Mouse (Mus musculus) E14TG2a.4 (cell line): Measurements from ENCODE around the gene 1700006A11Rik.
"Not testable (repeated sequence)": the region's sequence is repeated elsewhere in the genome, so short reads cannot be mapped to it uniquely, and the experiment has no call there.

Experiments used
- H3K27me3 ChIP-seq: 2 replicates; pipeline ENCODE4 v1.6.1; 2014; ENCODE audit warnings: low read length, control low read depth; ENCODE audit not compliant: insufficient read depth
- H3K36me3 ChIP-seq: 2 replicates; pipeline ENCODE4 v1.6.1; 2014; ENCODE audit warnings: low read length, control low read depth; ENCODE audit not compliant: insufficient read depth
- H3K4me1 ChIP-seq: replicated peaks from 2 replicates; pipeline ENCODE4 v1.6.1; 2014; ENCODE audit warnings: low read depth, low read length, control low read depth
- H3K4me3 ChIP-seq: replicated peaks from 2 replicates; pipeline ENCODE4 v1.5.1; 2014; ENCODE audit warnings: mild to moderate bottlenecking, low read length
- H3K9me3 ChIP-seq: 2 replicates; pipeline ENCODE4 v1.6.1; 2014; ENCODE audit warnings: low read length, control low read depth
- CTCF ChIP-seq: conservative IDR thresholded peaks from 2 replicates; pipeline ENCODE4 v1.5.1; 2014; ENCODE audit warnings: low read length
- NANOG ChIP-seq: IDR thresholded peaks from 2 replicates; pipeline ENCODE4 v1.6.1; 2014; ENCODE audit warnings: borderline replicate concordance, low read length, mixed read lengths
- POU5F1 ChIP-seq: IDR thresholded peaks from 2 replicates; pipeline ENCODE4 v1.6.1; 2014; ENCODE audit warnings: low read length, borderline replicate concordance

The 1700006A11Rik gene

DNA sequence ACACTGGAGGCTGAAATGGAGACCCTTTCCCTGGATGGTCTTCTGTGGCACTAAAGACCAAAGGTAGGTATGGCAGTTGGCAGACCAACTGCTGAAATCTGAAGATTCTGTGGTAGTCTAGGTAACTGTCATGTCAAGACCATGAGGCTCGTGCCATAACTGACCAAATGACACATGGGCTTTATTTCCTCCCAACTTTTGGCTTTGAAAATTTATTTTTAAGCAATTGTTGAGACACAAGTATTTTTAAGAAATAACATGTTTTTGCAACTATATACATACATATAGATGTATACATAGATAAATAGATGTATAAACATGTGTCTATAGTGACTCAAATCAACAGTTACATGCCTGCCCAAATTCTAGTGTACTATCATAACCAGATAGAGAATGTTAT is at the start of gene 1700006A11Rik:
Gene 1700006A11Rik (minus strand): TSS at position 101 of the 400 bp plus-strand sequence.
- Histone ChIP-seq H3K27me3 (no peaks in the 10 kb centered on the region), H3K4me1 (peaks cover 6% of the 10 kb centered on the region; the same call in 1 of the 2 replicates), H3K4me3 (no peak within 1 kb of the TSS), H3K9me3 (no peaks in the 10 kb centered on the region), H3K36me3 (no peaks in the 10 kb centered on the region)
- TF ChIP-seq POU5F1 (no peak), CTCF (no peak), NANOG (no peak)

DNA sequence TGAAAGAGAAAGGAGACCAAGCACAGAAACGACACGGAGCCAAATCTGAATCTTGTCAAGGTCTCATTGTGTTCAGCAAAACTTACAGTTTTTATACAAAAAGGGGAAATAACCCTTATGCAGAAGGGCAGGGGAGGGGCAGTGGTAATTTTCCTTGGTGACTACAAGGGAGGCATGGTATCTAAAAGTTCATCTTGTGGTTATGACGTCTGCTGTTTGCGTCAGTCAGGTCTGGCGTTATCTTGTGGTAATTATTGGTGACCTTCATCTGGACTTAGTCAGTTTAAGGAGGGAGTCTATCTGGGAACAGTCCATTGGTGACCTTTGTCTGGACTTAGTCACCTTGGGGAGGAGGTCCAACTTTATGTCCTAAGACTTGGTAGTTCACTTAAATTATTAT is 48.5 kb upstream of the 1700006A11Rik start:
- not testable (repeated sequence) for H3K4me1 ChIP-seq, H3K4me3 ChIP-seq, H3K36me3 ChIP-seq, H3K27me3 ChIP-seq, H3K9me3 ChIP-seq

- Histone ChIP-seq H3K9me3 (no peaks in the 10 kb centered on the region), H3K36me3 (no peaks in the 10 kb centered on the region), H3K4me1 (no peaks in the 10 kb centered on the region), H3K4me3 (no peak overlapping the region), H3K27me3 (no peaks in the 10 kb centered on the region)
- TF ChIP-seq CTCF: no peak
- TF ChIP-seq POU5F1: no peak
- TF ChIP-seq NANOG: no peak
Observed at GRCm38 (mm10) chr3:124466102-124466730, 40.4 kb upstream of the 1700006A11Rik start.

GRCm38 (mm10) chr3:124392201-124392600 is 33.6 kb downstream of the 1700006A11Rik start:
- Histone ChIP-seq H3K4me1 (no peaks in the 10 kb centered on the region), H3K4me3 (no peak overlapping the region), H3K9me3 (no peaks in the 10 kb centered on the region; the same call in 1 of the 2 replicates), H3K27me3 (no peaks in the 10 kb centered on the region), H3K36me3 (no peaks in the 10 kb centered on the region)
- no peak for TF ChIP-seq CTCF
- no peak for TF ChIP-seq NANOG
- TF ChIP-seq POU5F1: no peak

DNA sequence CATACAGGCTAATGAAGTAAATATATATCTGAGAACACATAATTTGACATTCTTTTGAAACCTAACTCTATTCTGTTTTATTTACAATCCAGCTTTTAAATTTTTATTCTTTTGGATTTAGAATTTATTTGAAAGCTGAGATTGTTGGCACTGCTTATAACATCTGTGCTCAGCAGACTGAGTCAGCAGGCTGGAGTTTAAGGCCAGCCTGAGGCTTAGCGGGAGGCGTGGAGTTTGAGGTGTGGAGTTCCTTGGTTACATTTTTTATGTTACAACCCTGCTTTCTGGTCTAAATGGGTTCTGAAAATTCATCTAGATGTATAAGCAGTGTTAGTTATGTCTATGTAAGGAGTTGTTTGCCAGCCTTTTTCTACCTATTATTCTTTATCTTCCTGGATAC is 35.7 kb downstream of the 1700006A11Rik start:
- H3K4me1 ChIP-seq: no peaks in the 10 kb centered on the region
- no peaks in the 10 kb centered on the region for H3K27me3 ChIP-seq
- H3K9me3 ChIP-seq: no peaks in the 10 kb centered on the region; the same call in 1 of the 2 replicates
- no peak overlapping the region for H3K4me3 ChIP-seq
- no peak for TF ChIP-seq POU5F1
- TF ChIP-seq CTCF: no peak
- TF ChIP-seq NANOG: no peak
- H3K36me3 ChIP-seq: no peaks in the 10 kb centered on the region

- no peaks in the 10 kb centered on the region; the same call in 1 of the 2 replicates for H3K9me3 ChIP-seq
- TF ChIP-seq CTCF (no peak), NANOG (no peak), POU5F1 (no peak)
- H3K36me3 ChIP-seq: no peaks in the 10 kb centered on the region
- H3K27me3 ChIP-seq: no peaks in the 10 kb centered on the region
- H3K4me3 ChIP-seq: no peak overlapping the region
- no peaks in the 10 kb centered on the region for H3K4me1 ChIP-seq
Observed at GRCm38 (mm10) chr3:124389650-124390049, 36.2 kb downstream of the 1700006A11Rik start.

DNA sequence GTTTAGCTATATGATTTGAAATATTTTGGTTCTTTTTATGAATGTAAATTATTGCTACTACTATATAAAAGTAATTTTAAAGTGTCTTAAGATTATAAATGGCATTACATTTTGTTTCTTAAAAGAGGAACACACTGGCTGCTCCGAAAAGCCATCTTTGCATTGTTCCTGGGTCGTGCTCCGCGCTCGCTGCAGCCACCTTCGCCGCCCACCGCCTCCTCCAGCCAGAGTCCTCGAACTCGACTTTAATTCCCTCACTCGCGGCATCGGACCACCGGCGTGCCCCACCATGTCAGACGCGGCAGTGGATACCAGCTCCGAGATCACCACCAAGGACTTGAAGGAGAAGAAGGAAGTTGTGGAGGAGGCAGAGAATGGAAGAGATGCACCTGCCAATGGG is 40.5 kb downstream of the 1700006A11Rik start:
- H3K4me1 ChIP-seq, H3K27me3 ChIP-seq, H3K36me3 ChIP-seq, H3K9me3 ChIP-seq, H3K4me3 ChIP-seq: not testable (repeated sequence)

GRCm38 (mm10) chr3:124372031-124372430 is 53.8 kb downstream of the 1700006A11Rik start:
- Histone ChIP-seq H3K36me3 (no peaks in the 10 kb centered on the region), H3K9me3 (no peaks in the 10 kb centered on the region), H3K4me1 (no peaks in the 10 kb centered on the region), H3K27me3 (no peaks in the 10 kb centered on the region), H3K4me3 (no peak overlapping the region)
- TF ChIP-seq NANOG (no peak), CTCF (no peak), POU5F1 (no peak)

- H3K36me3 ChIP-seq: no peaks in the 10 kb centered on the region
- no peaks in the 10 kb centered on the region for H3K4me1 ChIP-seq
- no peak for TF ChIP-seq CTCF
- TF ChIP-seq POU5F1: no peak
- TF ChIP-seq NANOG: no peak
- no peaks in the 10 kb centered on the region for H3K9me3 ChIP-seq
- no peaks in the 10 kb centered on the region for H3K27me3 ChIP-seq
- H3K4me3 ChIP-seq: no peak overlapping the region
Observed at GRCm38 (mm10) chr3:124357533-124357932, 68.3 kb downstream of the 1700006A11Rik start.
